Mouse (Mus musculus): Measurements from ENCODE around the gene Rtp2.

Gene Rtp2

GRCm38 (mm10) chr16:23890636-23891035, 41.6 kb downstream of the Rtp2 start, which contains the start of gene Sst:
TSS of gene Sst (minus strand) at chr16:23890958.
- DNase-seq (ENCODE audit: low read depth in 2 of 2, low spot score in 2 of 2) = no peak

DNA sequence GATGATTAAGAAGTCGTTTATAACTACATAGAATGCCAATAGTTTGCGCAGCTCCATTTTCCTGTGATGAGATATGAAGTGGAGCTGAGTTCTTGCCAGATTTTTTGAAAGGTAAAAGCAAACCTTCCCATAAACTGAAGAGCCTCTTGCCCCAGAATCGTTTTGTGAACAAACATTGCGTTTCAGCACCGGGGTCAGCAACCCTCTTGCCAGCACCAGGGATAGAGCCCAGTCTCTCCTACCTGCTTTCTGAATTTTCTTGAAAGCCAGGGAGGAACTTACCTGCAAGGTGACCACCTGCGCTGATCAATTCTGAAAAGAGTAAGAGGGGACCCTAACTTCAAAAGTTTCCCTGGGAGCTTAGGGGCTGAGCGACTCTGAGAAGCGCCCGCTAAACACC, 42.0 kb downstream of the Rtp2 start:
- DNase-seq (ENCODE audit: low read depth in 2 of 2, low spot score in 2 of 2) = no peak

DNA sequence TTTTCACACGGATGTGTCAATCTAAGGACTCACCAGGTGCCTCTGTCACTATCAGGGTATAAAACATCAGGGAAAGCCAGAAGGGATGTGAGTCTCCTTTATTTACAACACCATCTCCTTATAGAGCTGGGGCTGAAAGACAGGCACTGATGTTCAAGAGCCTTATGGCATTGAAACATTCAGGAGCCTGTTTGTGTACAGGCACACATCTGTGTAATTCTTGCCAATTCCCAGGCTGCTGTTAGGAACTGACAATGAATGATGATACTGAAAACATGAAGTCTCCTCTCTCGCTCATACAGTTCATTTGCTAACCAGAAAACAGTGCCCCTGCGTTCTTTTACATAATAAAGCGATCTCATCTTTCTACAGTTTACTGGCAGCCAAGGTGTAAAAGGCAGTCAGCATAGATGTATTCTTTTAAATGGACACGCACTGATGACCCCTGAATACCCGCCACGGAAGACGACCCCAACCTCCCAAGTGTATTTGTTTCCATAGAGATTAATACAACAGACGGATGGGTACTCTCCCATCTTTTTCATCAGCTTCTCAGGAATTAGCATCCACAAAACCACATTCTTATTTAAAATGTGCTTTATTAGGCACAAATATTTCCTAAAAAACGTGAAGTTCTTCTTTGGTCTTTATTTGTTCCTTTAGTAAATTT, 44.1 kb downstream of the Rtp2 start:
- DNase-seq (ENCODE audit: low read depth in 2 of 2, low spot score in 2 of 2) = no peak

GRCm38 (mm10) chr16:23885098-23885497, 47.1 kb downstream of the Rtp2 start:
- no peak for DNase-seq (ENCODE audit: low read depth in 2 of 2, low spot score in 2 of 2)
